Mouse (Mus musculus) liver, adult 2 months (tissue): Measurements from ENCODE around the gene Msmb.

Experiments used
- CTCF ChIP-seq: fragments of 200-500 bp; IDR thresholded peaks from 2 replicates; pipeline ENCODE4 v1.5.1; 2011; ENCODE audit warnings: low read depth, low read length, control low read depth
- POLR2A ChIP-seq: fragments of 200-500 bp; IDR thresholded peaks from 2 replicates; pipeline ENCODE4 v1.6.1; 2011; ENCODE audit warnings: low read length, control low read depth; ENCODE audit not compliant: insufficient read depth; ENCODE audit errors: extremely low read depth

DNA sequence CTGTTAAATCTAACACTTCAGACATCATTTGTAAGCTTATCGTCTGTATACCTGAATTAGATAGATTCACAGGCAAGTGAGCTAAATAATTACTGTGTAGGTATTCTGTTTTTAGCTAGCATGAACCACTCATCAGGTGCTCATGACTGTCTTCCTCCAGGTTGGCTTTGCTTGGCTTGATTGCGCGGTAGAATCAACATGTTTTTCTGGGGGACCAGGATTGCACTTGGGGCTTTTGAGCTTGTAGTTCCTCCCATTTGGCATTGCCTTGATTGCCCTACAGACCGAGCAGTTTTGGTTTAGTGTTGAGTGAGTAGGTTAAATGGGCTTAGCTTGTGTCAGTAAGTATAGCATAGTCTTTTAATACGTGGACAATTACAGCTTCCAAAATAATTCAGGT is 20.4 kb downstream of the Msmb start:
- TF ChIP-seq CTCF (no peak), POLR2A (no peak)
